Mouse (Mus musculus) cerebellum, postnatal 25 days (tissue): Measurements from ENCODE around the gene Gm28230.

Experiments
- DNase-seq, 2 experiments: peaks; one replicate each; pipeline ENCODE4 v3.0.0; 2021; ENCODE audit warnings: mixed read lengths in 2 of 2

Gene Gm28230

DNA sequence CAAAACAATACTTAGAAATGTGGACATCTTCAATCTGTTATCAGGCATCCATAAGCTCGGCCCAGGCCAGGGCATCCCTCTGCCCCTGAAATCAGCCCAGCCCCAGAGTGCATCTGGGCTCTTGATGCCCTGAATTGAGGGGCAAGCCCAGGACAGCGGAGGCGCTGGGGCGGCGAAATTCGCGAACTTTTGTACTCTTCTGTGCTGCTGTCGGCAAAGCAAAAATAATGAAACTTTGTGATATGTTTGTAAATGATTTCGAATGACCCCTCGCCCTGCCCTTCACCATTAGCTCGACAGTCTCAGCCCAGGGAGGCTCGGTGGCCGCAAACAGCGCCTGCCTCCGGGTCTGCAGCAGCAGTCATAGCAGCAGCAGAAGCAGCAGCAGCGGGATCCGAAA lies 1.4 kb upstream of the Gm28230 start:
- DNase-seq, result no peak

GRCm38 (mm10) chr2:74726973-74727639 lies 578 bp downstream of the Gm28230 start:
- no peak for DNase-seq

GRCm38 (mm10) chr2:74727640-74728302 lies 1.2 kb downstream of the Gm28230 start:
- DNase-seq, result no peak

DNA sequence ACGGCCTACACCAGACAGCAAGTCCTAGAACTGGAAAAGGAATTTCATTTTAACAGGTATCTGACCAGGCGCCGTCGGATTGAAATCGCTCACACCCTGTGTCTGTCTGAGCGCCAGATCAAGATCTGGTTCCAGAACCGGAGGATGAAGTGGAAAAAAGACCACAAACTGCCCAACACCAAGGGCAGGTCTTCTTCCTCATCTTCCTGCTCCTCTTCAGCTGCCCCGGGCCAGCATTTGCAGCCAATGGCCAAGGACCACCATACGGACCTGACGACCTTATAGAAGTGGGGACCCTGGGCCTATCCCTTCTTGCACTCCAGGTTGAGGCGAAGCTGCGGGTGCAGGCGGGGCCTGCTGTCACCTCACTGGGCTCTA lies 1.8 kb downstream of the Gm28230 start:
- DNase-seq, result no peak

- no peak for DNase-seq
These were observed 3.8 kb downstream of the Gm28230 start for GRCm38 (mm10) chr2:74730331-74730730.

GRCm38 (mm10) chr2:74731055-74731454 lies 4.5 kb downstream of the Gm28230 start:
- no peak for DNase-seq

DNA sequence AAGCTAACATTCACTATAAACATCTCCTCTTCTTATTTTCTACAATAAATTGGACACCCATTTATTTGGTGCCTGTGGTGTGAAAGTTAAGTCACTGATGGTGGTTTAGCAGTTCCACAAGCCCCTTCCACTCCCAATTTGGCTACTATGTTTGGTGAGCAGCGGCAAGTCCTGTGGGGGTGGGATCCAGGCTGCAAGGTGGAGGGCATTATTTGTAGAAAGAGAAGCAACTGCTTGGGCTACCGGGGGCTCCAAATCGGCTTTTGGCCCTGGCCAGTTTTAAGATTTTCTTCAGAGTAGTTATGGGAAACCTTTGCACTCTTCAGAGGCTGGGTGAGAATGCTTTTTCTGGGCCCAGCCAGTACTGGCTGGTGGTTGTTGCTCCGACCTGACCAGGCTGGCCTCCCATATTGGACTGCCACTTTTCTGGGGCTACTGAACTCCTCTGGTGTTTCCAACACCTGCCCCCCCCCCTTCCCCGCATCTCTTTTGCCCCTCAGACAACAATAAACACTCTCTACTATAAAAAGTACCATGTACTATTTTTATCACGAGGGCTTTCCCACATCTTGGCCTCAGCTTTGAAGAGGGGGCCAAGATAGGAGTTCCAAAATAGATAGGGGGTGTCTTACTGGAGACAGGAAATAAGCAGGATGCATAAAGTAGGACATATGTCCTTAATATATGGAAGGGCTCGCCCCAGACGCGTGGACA lies 5.4 kb downstream of the Gm28230 start:
- DNase-seq, result no peak

DNA sequence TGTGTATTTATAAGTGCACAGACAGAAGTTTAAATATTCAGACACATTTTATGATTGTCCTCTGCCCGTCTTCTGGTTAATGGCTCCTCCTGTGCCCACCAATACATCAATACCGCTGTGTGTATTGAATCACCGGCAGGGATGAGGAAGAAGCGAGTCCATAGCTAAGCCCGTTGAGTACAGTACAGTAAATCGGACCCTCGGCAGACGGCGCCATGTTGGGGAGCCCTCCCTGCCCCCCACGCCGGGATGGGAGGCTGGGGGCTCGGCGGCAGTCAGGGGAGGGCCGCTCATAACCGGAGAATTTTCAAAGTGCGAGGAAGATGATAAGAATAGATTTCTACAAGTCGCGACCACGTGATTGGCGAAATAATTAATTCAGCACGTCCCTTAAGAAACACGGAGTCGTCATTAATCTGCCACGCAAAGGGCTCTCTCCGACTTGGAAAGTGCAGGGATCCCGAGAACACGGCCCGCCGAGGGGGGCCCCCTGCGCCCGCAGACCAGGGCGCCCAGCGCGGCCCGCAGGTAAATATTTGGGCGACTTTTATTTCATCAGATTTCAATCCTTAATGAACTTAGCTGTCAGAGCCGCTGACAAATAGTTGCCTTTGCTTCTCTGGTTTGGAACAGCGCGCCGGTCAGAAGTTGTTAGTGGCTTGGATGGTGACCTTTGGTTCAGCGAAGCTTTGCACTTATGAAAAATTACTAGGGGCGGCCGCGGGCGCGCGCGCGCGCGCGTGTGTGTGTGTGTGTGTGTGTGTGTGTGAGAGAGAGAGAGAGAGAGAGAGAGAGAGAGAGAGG lies 6.2 kb downstream of the Gm28230 start:
- DNase-seq, result no peak

GRCm38 (mm10) chr2:74733317-74733661 lies 6.8 kb downstream of the Gm28230 start:
- DNase-seq, result no peak

- no peak for DNase-seq
These were observed 7.2 kb downstream of the Gm28230 start for GRCm38 (mm10) chr2:74733765-74734164.

- DNase-seq, result no peak
These were observed 7.9 kb downstream of the Gm28230 start for GRCm38 (mm10) chr2:74734451-74734850.

- DNase-seq, result no peak
These were observed 8.7 kb downstream of the Gm28230 start for GRCm38 (mm10) chr2:74734996-74735811.

- no peak for DNase-seq
These were observed 9.5 kb downstream of the Gm28230 start for GRCm38 (mm10) chr2:74735851-74736687.

GRCm38 (mm10) chr2:74736688-74737577 lies 10.4 kb downstream of the Gm28230 start:
- DNase-seq, result no peak

- DNase-seq, result no peak
These were observed 11.1 kb downstream of the Gm28230 start for GRCm38 (mm10) chr2:74737578-74738070.

DNA sequence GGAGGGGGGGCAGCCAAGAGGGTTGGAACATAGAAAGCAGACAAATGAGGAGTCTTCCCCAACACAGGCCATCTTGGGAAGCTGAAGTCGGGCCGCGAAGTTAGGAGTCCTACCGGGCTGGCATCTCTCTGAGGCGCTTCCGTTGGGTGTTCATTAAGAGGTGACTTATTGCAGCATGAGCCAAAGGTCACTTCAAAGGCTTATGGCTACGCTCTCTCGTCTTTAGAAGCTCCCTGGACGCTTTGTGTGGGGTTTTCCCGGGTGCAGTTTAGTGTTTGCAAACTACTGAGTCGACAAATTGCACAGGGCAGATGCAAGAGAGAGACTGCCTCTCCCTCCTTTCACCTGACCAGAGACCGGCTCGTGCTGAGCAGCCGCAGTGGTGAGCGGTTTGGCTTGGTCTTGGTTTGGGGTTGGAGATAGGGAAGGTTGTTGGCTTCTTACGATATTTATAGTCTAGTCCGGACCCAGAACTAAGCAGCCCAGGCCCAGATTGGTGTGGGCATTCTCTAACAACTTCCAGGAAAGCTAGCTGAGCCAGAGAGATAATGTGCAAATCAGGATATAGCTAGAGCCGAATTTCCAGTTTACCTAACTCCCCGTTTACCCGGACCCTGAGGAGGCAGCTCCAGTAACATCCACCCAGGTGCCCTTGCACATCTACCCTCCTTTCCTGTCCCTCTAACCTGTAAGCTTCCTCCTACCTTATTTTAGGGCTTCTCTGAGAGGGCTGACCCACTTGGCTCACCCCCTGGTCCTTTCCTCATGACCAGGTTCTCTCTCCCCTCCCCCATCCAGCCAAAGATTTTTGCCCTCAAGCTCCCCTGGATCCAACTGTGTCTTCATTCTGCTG lies 12.3 kb downstream of the Gm28230 start:
- no peak for DNase-seq

DNA sequence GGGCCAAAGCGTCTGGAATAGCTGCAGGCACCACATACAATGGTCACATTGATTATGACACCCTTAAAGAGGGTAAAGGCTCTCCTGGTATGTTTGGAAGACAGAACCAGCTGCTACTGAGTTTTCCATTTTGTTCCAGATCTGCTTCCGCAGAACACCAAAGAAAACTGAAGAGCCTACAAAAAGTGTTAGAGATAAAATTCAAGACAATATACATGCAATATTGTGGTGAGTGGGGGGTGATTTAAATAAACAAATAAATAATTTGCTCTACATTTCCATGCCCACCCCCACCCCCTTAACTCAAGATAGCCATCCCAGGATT lies 12.9 kb downstream of the Gm28230 start:
- DNase-seq, result no peak

DNA sequence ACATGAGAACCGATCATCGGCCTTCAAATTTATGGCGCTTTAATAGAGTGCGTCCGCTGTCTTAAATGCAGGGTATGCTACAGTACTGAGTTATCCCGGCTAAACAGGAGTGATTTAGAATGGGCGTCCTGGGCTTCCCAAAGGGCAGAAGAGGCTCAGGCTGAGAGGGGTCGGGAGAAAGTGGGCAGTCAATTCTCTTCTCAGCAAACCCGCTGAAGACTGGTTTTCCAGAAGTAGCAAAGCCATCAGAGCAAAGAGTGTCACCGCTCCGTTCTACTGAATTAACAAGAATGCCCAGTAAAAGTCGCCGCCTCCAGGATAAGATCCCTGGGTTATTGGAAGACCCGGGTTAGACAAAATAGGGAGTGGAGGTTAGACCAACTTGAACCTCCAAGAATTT lies 13.3 kb downstream of the Gm28230 start:
- no peak for DNase-seq

DNA sequence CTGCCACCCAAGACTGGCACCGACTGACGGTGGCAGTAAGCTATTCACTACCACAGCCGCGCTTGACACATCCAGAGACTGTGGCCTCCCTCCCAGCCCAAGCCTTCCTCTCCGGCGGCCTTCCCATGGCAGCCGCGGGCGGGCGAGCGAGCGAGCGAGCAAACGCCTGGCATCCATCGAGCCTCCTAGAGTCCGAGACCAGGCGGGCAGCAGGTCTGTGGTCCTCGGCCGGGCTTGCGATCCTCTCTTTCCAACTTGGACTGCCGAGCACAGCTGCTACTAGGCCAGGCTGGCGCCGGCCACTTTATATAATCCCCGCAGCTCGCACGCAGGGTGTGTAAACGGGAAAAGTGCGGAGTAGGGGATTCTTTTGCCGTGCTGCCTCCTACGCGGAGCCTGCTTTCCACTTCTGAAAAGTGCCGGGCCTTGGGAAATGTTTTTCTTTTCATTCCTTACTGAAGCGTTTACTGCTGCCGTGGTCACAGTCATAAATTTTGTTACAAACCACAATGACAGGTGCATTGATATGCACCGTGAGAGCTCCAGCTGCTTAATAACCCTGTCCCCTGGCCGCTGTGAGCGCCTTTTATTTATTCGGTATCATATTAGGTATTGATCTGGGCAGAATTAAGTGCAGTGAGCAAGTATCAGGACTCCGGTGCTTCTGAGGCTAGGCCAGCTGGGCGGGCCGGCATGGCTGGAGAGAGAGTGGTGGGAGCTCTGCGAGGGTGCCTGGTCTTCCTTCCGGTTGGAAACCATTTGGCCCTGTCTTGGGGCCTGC lies 14.0 kb downstream of the Gm28230 start:
- no peak for DNase-seq
